Mouse (Mus musculus) forebrain, embryonic 14.5 days (tissue): ENCODE results near the gene Perp. TPM values are rescaled to one million over a fixed set of nuclear protein-coding genes. Genes with fewer than 3 reads are reported as not detected.

ENCODE experiments used
- ATAC-seq: fragments of 200-750 bp; cut with Nextera tagmentation; 2 replicates; pipeline ENCODE4 v1.8.0; 2017; ENCODE audit warnings: mild to moderate bottlenecking, moderate library complexity
- DNase-seq: peaks from one replicate; pipeline ENCODE4 v3.0.0-alpha.2; 2015; ENCODE audit warnings: low spot score
- H3K27ac ChIP-seq: fragments of 300-500 bp; sonication (generic); 2 replicates; pipeline ENCODE4 v1.5.1; 2014; ENCODE audit warnings: low read depth, mild to moderate bottlenecking, control low read depth, low read length, moderate library complexity
- H3K27me3 ChIP-seq: fragments of 300-500 bp; sonication (generic); replicated peaks from 2 replicates; pipeline ENCODE4 v1.6.1; 2014; ENCODE audit warnings: low read length, control low read depth, mixed read lengths; ENCODE audit not compliant: control insufficient read depth, insufficient read depth
- H3K36me3 ChIP-seq: fragments of 300-500 bp; sonication (generic); 2 replicates; pipeline ENCODE4 v1.6.1; 2014; ENCODE audit warnings: low read length, control low read depth; ENCODE audit not compliant: control insufficient read depth, insufficient read depth
- H3K4me1 ChIP-seq: fragments of 300-500 bp; sonication (generic); 2 replicates; pipeline ENCODE4 v1.6.1; 2014; ENCODE audit warnings: antibody characterized with exemption, low read length, control low read depth; ENCODE audit not compliant: control insufficient read depth, insufficient read depth
- H3K4me2 ChIP-seq: fragments of 300-500 bp; sonication (generic); 2 replicates; pipeline ENCODE4 v1.6.1; 2014; ENCODE audit warnings: mild to moderate bottlenecking, control low read depth, low read length
- H3K4me3 ChIP-seq: fragments of 300-500 bp; sonication (generic); 2 replicates; pipeline ENCODE4 v1.5.1; 2014; ENCODE audit warnings: low read depth, low read length, control low read depth
- H3K9ac ChIP-seq: fragments of 300-500 bp; sonication (generic); 2 replicates; pipeline ENCODE4 v1.6.1; 2014; ENCODE audit warnings: mild to moderate bottlenecking, low read length, control low read depth, moderate library complexity
- H3K9me3 ChIP-seq: fragments of 300-500 bp; sonication (generic); replicated peaks from 2 replicates; pipeline ENCODE4 v1.6.1; 2016; ENCODE audit warnings: low read length, control low read depth, mixed read lengths; ENCODE audit not compliant: control insufficient read depth
- WGBS: fragments of 180-500 bp; shearing (Covaris S2); extraction: QIAGEN DNeasy Blood & Tissue Kit; methylation state at CpG from one replicate; pipeline ENCODE4 v1.1.7; 2014; 5-methylcytosine and 5-hydroxymethylcytosine counted together
- polyA plus RNA-seq: library from polyadenylated mRNA; unstranded; fragments of >200 nt; fragmentation: Nextera tagmentation; extraction: Ambion mirVana; gene quantifications from 2 replicates; pipeline ENCODE4 v1.2.1, GENCODE M21; 2014

Gene Perp
- polyA plus RNA-seq, 1 experiment from 2014 or later: 4.0 TPM

DNA sequence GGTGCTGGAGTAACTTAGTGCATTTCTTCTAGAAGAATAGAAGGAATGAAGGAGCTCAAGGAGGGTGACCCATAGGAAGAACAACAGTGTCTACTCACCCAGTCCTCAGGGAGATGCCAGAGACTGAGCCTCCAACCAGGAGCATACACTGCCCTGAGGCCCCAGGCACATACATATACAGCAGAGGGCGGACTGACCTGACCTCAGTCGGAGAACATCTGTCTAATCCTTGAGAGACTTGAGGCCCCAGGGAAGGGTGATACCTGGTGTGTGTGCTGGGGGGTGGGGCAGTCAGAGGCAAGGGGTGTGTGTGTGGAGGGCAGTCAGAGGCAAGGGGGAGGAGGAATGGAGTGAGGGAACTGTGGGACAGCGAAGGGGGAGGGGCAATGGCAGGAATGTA is 14.8 kb downstream of the Perp start:
- 68% methylated on average over 3 of the region's 3 CpGs for WGBS
- no peak for ATAC-seq
- H3K27ac ChIP-seq: no peak overlapping the region

DNA sequence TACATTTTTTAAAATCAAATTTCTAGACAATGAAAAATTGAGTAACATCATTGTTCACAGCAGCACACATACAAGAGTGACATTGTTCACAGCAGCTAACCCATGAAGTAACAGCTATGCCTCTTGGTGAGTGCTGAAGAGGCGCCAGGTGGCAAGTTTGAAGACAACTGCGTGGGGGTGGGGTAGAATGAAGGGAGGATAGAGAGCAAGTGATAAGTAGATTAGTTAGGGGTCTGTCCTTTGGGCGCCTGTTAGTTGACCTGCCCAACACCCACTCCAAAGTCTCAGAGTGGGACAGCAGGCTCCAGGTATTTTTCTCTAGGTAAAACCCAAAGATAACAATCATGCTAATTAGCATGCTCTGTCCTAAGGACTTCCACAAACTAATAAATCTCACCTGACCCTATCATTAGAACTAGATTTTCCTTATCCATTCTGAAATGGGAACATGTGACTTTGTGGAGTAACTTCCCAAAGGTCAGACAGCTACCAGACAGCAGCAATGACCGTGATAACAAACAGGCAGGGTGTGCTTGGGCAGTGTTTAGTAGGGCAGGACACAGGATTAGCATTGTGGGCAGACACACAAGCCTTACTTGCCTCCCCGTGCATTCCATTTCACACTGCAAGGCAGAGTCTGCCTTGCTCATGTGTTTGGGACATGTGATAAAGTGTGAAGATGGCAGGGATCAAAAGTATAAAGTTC is 15.5 kb downstream of the Perp start:
- H3K27ac ChIP-seq: no peak overlapping the region
- no peaks in the 10 kb centered on the region for H3K36me3 ChIP-seq
- H3K9ac ChIP-seq: no peak overlapping the region
- WGBS: 66% methylated on average over 5 of the region's 5 CpGs
- H3K4me3 ChIP-seq: no peak overlapping the region
- H3K4me1 ChIP-seq: no peaks in the 10 kb centered on the region
- H3K9me3 ChIP-seq: no peaks in the 10 kb centered on the region
- ATAC-seq: no peak
- H3K4me2 ChIP-seq: no peak overlapping the region
- no peaks in the 10 kb centered on the region for H3K27me3 ChIP-seq
- no peak for DNase-seq

More for the DNA sequence above, 14.8 kb downstream of the Perp start:
- Histone ChIP-seq H3K9me3 (no peaks in the 10 kb centered on the region), H3K4me3 (no peak overlapping the region), H3K4me2 (no peak overlapping the region), H3K27me3 (no peaks in the 10 kb centered on the region), H3K9ac (no peak overlapping the region), H3K36me3 (no peaks in the 10 kb centered on the region), H3K4me1 (no peaks in the 10 kb centered on the region)
- DNase-seq: no peak

DNA sequence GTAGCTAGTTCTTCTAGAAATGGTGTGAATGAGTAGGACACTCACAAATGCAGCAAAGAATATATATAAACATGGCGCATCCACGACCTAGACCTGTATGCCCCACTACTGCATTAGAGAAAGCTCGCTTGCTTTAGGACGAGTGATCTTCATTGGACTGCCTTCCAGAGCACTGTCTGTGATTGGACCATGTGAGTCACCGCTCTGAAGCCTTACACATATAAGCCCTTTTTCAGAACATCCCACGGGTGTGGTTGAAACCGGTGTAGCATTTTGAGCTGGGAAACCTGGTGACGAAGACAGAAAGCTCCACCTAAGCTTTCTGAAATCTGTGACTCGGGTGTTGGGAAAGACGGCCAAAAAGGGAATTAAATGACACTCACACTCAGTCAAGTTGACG is 16.0 kb downstream of the Perp start:
- H3K36me3 ChIP-seq: no peaks in the 10 kb centered on the region
- no peak for DNase-seq
- H3K4me3 ChIP-seq: no peak overlapping the region
- no peaks in the 10 kb centered on the region for H3K27me3 ChIP-seq
- no peak overlapping the region for H3K4me2 ChIP-seq
- ATAC-seq: no peak
- no peak overlapping the region for H3K27ac ChIP-seq
- no peak overlapping the region for H3K9ac ChIP-seq
- no peaks in the 10 kb centered on the region for H3K4me1 ChIP-seq
- H3K9me3 ChIP-seq: no peaks in the 10 kb centered on the region
- WGBS: 88% methylated on average over 11 of the region's 11 CpGs

DNA sequence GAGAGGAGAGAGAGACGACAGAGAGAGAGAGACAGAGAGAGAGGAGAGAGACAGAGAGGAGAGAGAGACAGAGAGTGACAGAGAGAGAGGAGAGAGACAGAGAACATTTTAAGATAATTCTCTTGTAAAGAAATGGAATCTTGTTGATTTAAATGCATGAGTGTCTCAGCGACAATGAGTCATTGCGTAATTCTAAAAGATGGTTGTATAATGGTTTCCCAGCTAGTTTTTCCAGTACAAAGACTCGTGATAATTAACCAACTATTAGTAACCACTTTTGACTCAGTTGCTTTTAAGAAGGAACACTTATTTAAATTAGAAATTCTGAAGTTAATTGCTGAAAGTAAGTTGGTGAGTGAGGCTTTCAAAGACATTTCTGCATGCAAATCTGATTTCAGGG is 16.6 kb downstream of the Perp start:
- Histone ChIP-seq H3K4me3 (no peak overlapping the region), H3K36me3 (no peaks in the 10 kb centered on the region), H3K9me3 (no peaks in the 10 kb centered on the region), H3K27me3 (no peaks in the 10 kb centered on the region), H3K4me2 (no peak overlapping the region), H3K4me1 (no peaks in the 10 kb centered on the region), H3K27ac (no peak overlapping the region), H3K9ac (no peak overlapping the region)
- DNase-seq (no peak), ATAC-seq (no peak)
- 63% methylated on average over 4 of the region's 4 CpGs for WGBS

DNA sequence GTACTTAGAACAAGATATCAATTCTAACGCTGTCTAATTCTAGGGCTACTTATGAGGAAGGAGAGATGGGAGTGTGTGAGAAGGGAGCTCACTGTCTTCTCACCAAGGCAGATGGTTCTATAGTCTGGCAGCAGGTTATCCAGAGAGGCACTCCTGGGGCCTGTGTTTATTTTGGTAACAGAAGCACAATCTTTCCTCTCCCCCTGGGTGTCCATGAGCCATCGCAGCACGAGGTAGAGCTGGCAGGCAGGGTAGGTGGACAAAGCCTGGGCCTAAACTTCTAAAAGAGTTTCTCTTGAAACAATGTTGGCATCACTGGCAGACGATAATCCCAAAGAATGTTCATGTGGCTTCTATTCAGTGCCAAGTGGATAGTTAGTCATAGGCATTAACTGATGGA is 18.5 kb downstream of the Perp start:
- Histone ChIP-seq H3K4me3 (no peak overlapping the region), H3K4me1 (no peaks in the 10 kb centered on the region), H3K4me2 (no peak overlapping the region), H3K9ac (no peak overlapping the region), H3K36me3 (no peaks in the 10 kb centered on the region), H3K27ac (no peak overlapping the region), H3K9me3 (no peaks in the 10 kb centered on the region), H3K27me3 (no peaks in the 10 kb centered on the region)
- DNase-seq (no peak), ATAC-seq (no peak)
- 73% methylated on average over 4 of the region's 4 CpGs for WGBS

DNA sequence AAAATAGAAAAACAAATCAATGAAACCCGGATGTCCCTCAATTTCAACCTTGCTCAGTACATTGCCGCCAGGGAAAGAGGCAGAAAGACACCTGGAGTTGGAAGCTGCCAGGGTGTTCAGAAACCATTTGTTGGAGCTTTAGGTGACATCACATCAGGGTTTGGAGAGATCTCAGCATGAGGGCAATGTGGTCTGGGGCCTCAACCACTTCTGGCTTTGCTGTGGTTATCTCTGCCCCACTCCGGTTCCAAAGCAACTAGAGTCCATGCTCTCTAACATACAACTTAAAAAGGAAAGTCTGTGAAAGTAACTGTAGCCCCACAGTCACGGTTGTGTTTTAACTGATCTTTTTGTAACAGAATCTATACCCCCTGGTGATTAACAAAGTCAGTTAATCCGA is 19.9 kb downstream of the Perp start:
- Histone ChIP-seq H3K9ac (no peak overlapping the region), H3K27ac (no peak overlapping the region), H3K27me3 (no peaks in the 10 kb centered on the region), H3K9me3 (no peaks in the 10 kb centered on the region), H3K4me1 (no peaks in the 10 kb centered on the region), H3K4me3 (no peak overlapping the region), H3K4me2 (no peak overlapping the region), H3K36me3 (no peaks in the 10 kb centered on the region)
- DNase-seq: no peak
- WGBS: 50% methylated on average over 5 of the region's 5 CpGs
- ATAC-seq: no peak

DNA sequence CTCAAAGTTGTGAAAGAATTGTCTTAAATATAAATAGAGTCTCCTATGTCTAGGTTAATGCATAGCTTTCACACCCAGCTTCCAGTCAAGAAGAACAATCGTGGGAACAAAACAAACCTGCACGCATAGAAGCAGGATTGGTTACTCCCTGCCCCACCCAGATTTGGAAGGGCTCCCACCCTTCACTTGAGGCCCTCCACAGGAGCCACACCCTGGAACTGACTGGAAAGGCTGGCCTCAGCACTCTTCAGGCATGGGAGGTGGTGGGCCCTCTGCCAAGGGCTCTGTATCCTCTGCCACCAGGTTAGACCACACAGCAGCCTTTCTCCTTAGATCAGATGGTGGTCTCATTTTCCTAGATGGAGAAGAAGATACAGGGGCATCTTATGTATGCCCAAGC is 26.2 kb downstream of the Perp start:
- no peaks in the 10 kb centered on the region for H3K9me3 ChIP-seq
- H3K4me1 ChIP-seq: no peaks in the 10 kb centered on the region
- no peak overlapping the region for H3K27ac ChIP-seq
- no peak overlapping the region for H3K9ac ChIP-seq
- H3K27me3 ChIP-seq: no peaks in the 10 kb centered on the region
- no peak overlapping the region for H3K4me2 ChIP-seq
- 82% methylated on average over 2 of the region's 2 CpGs for WGBS
- DNase-seq (no peak), ATAC-seq (no peak)
- no peaks in the 10 kb centered on the region for H3K36me3 ChIP-seq
- H3K4me3 ChIP-seq: no peak overlapping the region

DNA sequence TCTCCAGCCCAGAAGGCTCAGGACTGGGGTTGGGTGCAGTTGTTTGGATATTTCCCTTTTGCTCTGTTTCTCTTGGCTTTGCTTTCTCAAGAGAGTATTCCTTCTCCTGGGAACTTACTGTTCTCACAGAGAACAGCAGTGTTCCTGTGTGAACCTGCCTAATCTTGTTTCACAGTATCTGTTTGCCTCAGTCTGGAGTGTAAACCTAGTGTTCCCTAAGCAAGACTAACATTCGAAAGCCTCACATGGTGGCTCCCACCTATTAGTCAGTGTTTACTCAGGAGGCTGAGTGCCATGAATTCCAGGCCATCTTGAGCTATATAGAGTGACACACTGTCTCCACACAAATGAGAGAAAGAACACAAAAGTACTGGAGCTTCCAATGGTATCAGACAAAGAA is 31.4 kb downstream of the Perp start:
- Histone ChIP-seq H3K27me3 (no peaks in the 10 kb centered on the region), H3K9ac (no peak overlapping the region), H3K36me3 (no peaks in the 10 kb centered on the region), H3K27ac (no peak overlapping the region), H3K4me2 (no peak overlapping the region), H3K4me3 (no peak overlapping the region), H3K4me1 (no peaks in the 10 kb centered on the region), H3K9me3 (no peaks in the 10 kb centered on the region)
- 63% methylated on average over 1 of the region's 1 CpGs for WGBS
- ATAC-seq (no peak), DNase-seq (no peak)

DNA sequence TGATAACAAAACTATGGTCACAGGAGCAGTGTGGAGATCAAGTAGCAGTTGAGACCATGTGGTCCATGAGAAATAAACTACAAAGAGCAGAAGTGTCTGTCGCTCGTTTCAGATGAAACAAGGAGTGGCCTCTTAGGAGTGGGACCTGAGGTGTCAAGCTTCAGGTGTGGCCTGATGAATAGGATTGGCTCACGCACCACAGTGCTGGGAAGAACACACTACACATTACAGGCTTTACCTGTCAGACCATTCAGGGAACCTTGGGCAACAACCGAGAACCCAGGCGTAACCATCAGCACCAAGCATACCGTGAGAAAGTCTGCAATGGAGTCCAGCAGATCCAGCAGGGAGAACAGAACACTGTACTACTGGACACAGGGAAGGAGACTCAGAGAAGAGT is 33.3 kb downstream of the Perp start:
- Histone ChIP-seq H3K4me3 (no peak overlapping the region), H3K9me3 (no peaks in the 10 kb centered on the region), H3K36me3 (no peaks in the 10 kb centered on the region), H3K4me2 (no peak overlapping the region), H3K4me1 (no peaks in the 10 kb centered on the region), H3K27me3 (no peaks in the 10 kb centered on the region), H3K9ac (no peak overlapping the region), H3K27ac (no peak overlapping the region)
- no peak for ATAC-seq
- WGBS: 91% methylated on average over 6 of the region's 6 CpGs
- DNase-seq: no peak
